Mouse (Mus musculus): Measurements from ENCODE around the gene Aldh16a1. TPM values are rescaled to one million over a fixed set of nuclear protein-coding genes. Genes with fewer than 3 reads are reported as not detected.
"Not testable (repeated sequence)": the region's sequence is repeated elsewhere in the genome, so short reads cannot be mapped to it uniquely, and the experiment has no call there.

The Aldh16a1 gene
- polyA plus RNA-seq, 1 experiment from 2014 or later, result 39.6 TPM

GRCm38 (mm10) chr7:45178550-45178949 is 24.2 kb upstream of the Aldh16a1 start:
- peaks cover 97% of the 10 kb centered on the region for H3K27me3 ChIP-seq (replicated peaks)
- H3K36me3 ChIP-seq, result no peaks in the 10 kb centered on the region
- H3K4me1 ChIP-seq (replicated peaks), result peaks cover 38% of the 10 kb centered on the region
- 29% methylated on average over 7 of the region's 7 CpGs for WGBS
- no peak overlapping the region for H3K4me3 ChIP-seq
- no peaks in the 10 kb centered on the region for H3K9me3 ChIP-seq (replicated peaks)
- H3K27ac ChIP-seq (ENCODE audit: poor library complexity, severe bottlenecking), result no peak overlapping the region
- ATAC-seq (ENCODE audit: insufficient number of reproducible peaks, low FRiP score), result no peak
- no peak overlapping the region for H3K4me2 ChIP-seq
- no peak overlapping the region for H3K9ac ChIP-seq

- Histone ChIP-seq H3K27me3 (replicated peaks) (peaks cover 98% of the 10 kb centered on the region), H3K36me3 (no peaks in the 10 kb centered on the region), H3K4me2 (peak overlapping the region; percentile 53), H3K4me1 (replicated peaks) (peaks cover 26% of the 10 kb centered on the region), H3K9me3 (replicated peaks) (peaks cover 17% of the 10 kb centered on the region), H3K9ac (0 out of 2 replicates have a peak overlapping the region, but pooled peaks have one; percentile 21), H3K27ac (ENCODE audit: poor library complexity, severe bottlenecking) (no peak overlapping the region), H3K4me3 (peak overlapping the region; percentile 32)
- no peak for ATAC-seq (ENCODE audit: insufficient number of reproducible peaks, low FRiP score)
- WGBS, result 3% methylated on average over 30 of the region's 31 CpGs
These were observed 22.0 kb upstream of the Aldh16a1 start for GRCm38 (mm10) chr7:45176356-45176755.

- no peaks in the 10 kb centered on the region for H3K36me3 ChIP-seq
- H3K9me3 ChIP-seq (replicated peaks), result peaks cover 21% of the 10 kb centered on the region
- H3K4me1 ChIP-seq (replicated peaks), result peaks cover 21% of the 10 kb centered on the region
- H3K4me2 ChIP-seq, result peak overlapping the region; percentile 53
- ATAC-seq (ENCODE audit: insufficient number of reproducible peaks, low FRiP score), result no peak
- peak overlapping the region; percentile 32 for H3K4me3 ChIP-seq
- WGBS, result 1% methylated on average over 23 of the region's 23 CpGs
- H3K27ac ChIP-seq (ENCODE audit: poor library complexity, severe bottlenecking), result no peak overlapping the region
- H3K27me3 ChIP-seq (replicated peaks), result peaks cover 97% of the 10 kb centered on the region
- 0 out of 2 replicates have a peak overlapping the region, but pooled peaks have one; percentile 21 for H3K9ac ChIP-seq
These were observed 21.5 kb upstream of the Aldh16a1 start for GRCm38 (mm10) chr7:45175929-45176328.

GRCm38 (mm10) chr7:45175398-45175797 is 21.0 kb upstream of the Aldh16a1 start:
- no peak for ATAC-seq (ENCODE audit: insufficient number of reproducible peaks, low FRiP score)
- Histone ChIP-seq H3K27me3 (replicated peaks) (peaks cover 97% of the 10 kb centered on the region), H3K9ac (no peak overlapping the region), H3K9me3 (replicated peaks) (peaks cover 27% of the 10 kb centered on the region), H3K4me1 (replicated peaks) (peaks cover 16% of the 10 kb centered on the region), H3K27ac (ENCODE audit: poor library complexity, severe bottlenecking) (no peak overlapping the region), H3K4me3 (no peak overlapping the region), H3K4me2 (no peak overlapping the region), H3K36me3 (no peaks in the 10 kb centered on the region)
- 2% methylated on average over 13 of the region's 13 CpGs for WGBS

- no peak for ATAC-seq (ENCODE audit: insufficient number of reproducible peaks, low FRiP score)
- no peak overlapping the region; the same call in 1 of the 2 replicates for H3K9ac ChIP-seq
- no peak overlapping the region for H3K27ac ChIP-seq (ENCODE audit: poor library complexity, severe bottlenecking)
- peak overlapping the region; percentile 35 for H3K4me2 ChIP-seq
- 5% methylated on average over 29 of the region's 29 CpGs for WGBS
- peaks cover 16% of the 10 kb centered on the region for H3K4me1 ChIP-seq (replicated peaks)
- peaks cover 94% of the 10 kb centered on the region for H3K27me3 ChIP-seq (replicated peaks)
- peak overlapping the region; percentile 7; the same call in 1 of the 2 replicates for H3K4me3 ChIP-seq
- peaks cover 33% of the 10 kb centered on the region for H3K9me3 ChIP-seq (replicated peaks)
- peaks cover 3% of the 10 kb centered on the region; the same call in 1 of the 2 replicates for H3K36me3 ChIP-seq
These were observed 20.3 kb upstream of the Aldh16a1 start for GRCm38 (mm10) chr7:45174567-45175280.

- H3K27me3 ChIP-seq (replicated peaks), result peaks cover 94% of the 10 kb centered on the region
- 53% methylated on average over 1 of the region's 1 CpGs for WGBS
- peaks cover 43% of the 10 kb centered on the region for H3K9me3 ChIP-seq (replicated peaks)
- not testable (repeated sequence) for H3K4me3 ChIP-seq; H3K27ac ChIP-seq (ENCODE audit: poor library complexity, severe bottlenecking); ATAC-seq (ENCODE audit: insufficient number of reproducible peaks, low FRiP score); H3K4me2 ChIP-seq; H3K9ac ChIP-seq
- H3K4me1 ChIP-seq (replicated peaks), result peaks cover 16% of the 10 kb centered on the region
- H3K36me3 ChIP-seq, result peaks cover 12% of the 10 kb centered on the region; the same call in 1 of the 2 replicates
These were observed 19.4 kb upstream of the Aldh16a1 start for GRCm38 (mm10) chr7:45173772-45174171.

GRCm38 (mm10) chr7:45172974-45173373 is 18.6 kb upstream of the Aldh16a1 start:
- ATAC-seq (ENCODE audit: insufficient number of reproducible peaks, low FRiP score), result no peak
- Histone ChIP-seq H3K9ac (no peak overlapping the region), H3K4me3 (no peak overlapping the region), H3K36me3 (peaks cover 12% of the 10 kb centered on the region; the same call in 1 of the 2 replicates), H3K27ac (ENCODE audit: poor library complexity, severe bottlenecking) (no peak overlapping the region), H3K4me1 (replicated peaks) (peaks cover 16% of the 10 kb centered on the region), H3K9me3 (replicated peaks) (peaks cover 49% of the 10 kb centered on the region), H3K4me2 (no peak overlapping the region), H3K27me3 (replicated peaks) (peaks cover 94% of the 10 kb centered on the region)
- 56% methylated on average over 7 of the region's 7 CpGs for WGBS

GRCm38 (mm10) chr7:45169495-45169894 is 15.1 kb upstream of the Aldh16a1 start:
- Histone ChIP-seq H3K36me3 (peaks cover 12% of the 10 kb centered on the region; the same call in 1 of the 2 replicates), H3K4me3 (no peak overlapping the region), H3K9ac (no peak overlapping the region), H3K27me3 (replicated peaks) (peaks cover 94% of the 10 kb centered on the region), H3K9me3 (replicated peaks) (peaks cover 49% of the 10 kb centered on the region), H3K4me1 (replicated peaks) (peaks cover 6% of the 10 kb centered on the region; the same call in 1 of the 2 replicates), H3K27ac (ENCODE audit: poor library complexity, severe bottlenecking) (no peak overlapping the region), H3K4me2 (no peak overlapping the region)
- no peak for ATAC-seq (ENCODE audit: insufficient number of reproducible peaks, low FRiP score)
- 85% methylated on average over 3 of the region's 3 CpGs for WGBS

- no peak overlapping the region for H3K27ac ChIP-seq (ENCODE audit: poor library complexity, severe bottlenecking)
- H3K4me1 ChIP-seq (replicated peaks), result peaks cover 15% of the 10 kb centered on the region
- peaks cover 12% of the 10 kb centered on the region; the same call in 1 of the 2 replicates for H3K36me3 ChIP-seq
- peaks cover 49% of the 10 kb centered on the region for H3K9me3 ChIP-seq (replicated peaks)
- peak overlapping the region; percentile 10; the same call in 1 of the 2 replicates for H3K4me3 ChIP-seq
- peaks cover 95% of the 10 kb centered on the region for H3K27me3 ChIP-seq (replicated peaks)
- H3K4me2 ChIP-seq, result no peak overlapping the region
- no peak for ATAC-seq (ENCODE audit: insufficient number of reproducible peaks, low FRiP score)
- WGBS, result 6% methylated on average over 24 of the region's 24 CpGs
- H3K9ac ChIP-seq, result no peak overlapping the region
These were observed 14.3 kb upstream of the Aldh16a1 start for GRCm38 (mm10) chr7:45168656-45169055.

GRCm38 (mm10) chr7:45167761-45168445 is 13.5 kb upstream of the Aldh16a1 start:
- Histone ChIP-seq H3K9ac (no peak overlapping the region), H3K36me3 (peaks cover 12% of the 10 kb centered on the region; the same call in 1 of the 2 replicates), H3K4me1 (replicated peaks) (peaks cover 16% of the 10 kb centered on the region), H3K9me3 (replicated peaks) (peaks cover 47% of the 10 kb centered on the region), H3K27me3 (replicated peaks) (peaks cover 97% of the 10 kb centered on the region), H3K4me2 (no peak overlapping the region), H3K4me3 (no peak overlapping the region), H3K27ac (ENCODE audit: poor library complexity, severe bottlenecking) (no peak overlapping the region)
- no peak for ATAC-seq (ENCODE audit: insufficient number of reproducible peaks, low FRiP score)
- 5% methylated on average over 19 of the region's 19 CpGs for WGBS

- peaks cover 12% of the 10 kb centered on the region; the same call in 1 of the 2 replicates for H3K36me3 ChIP-seq
- peaks cover 22% of the 10 kb centered on the region for H3K4me1 ChIP-seq (replicated peaks)
- H3K4me3 ChIP-seq, result no peak overlapping the region
- no peak overlapping the region for H3K4me2 ChIP-seq
- H3K27me3 ChIP-seq (replicated peaks), result peaks cover 92% of the 10 kb centered on the region
- 30% methylated on average over 9 of the region's 10 CpGs for WGBS
- ATAC-seq (ENCODE audit: insufficient number of reproducible peaks, low FRiP score), result no peak
- H3K27ac ChIP-seq (ENCODE audit: poor library complexity, severe bottlenecking), result no peak overlapping the region
- peaks cover 38% of the 10 kb centered on the region for H3K9me3 ChIP-seq (replicated peaks)
- H3K9ac ChIP-seq, result no peak overlapping the region
These were observed 12.6 kb upstream of the Aldh16a1 start for GRCm38 (mm10) chr7:45166950-45167401.
